Mouse (Mus musculus) embryonic facial prominence, embryonic 13.5 days (tissue): ENCODE data around the gene Fam208b. TPM values are rescaled to one million over a fixed set of nuclear protein-coding genes. Genes with fewer than 3 reads are reported as not detected.
A peak's percentile ranks its signal among the peaks of the same experiment; 100 is the strongest.

Experiments
- ATAC-seq: fragments of 200-750 bp; cut with Nextera tagmentation; 2 replicates; pipeline ENCODE4 v1.8.0; 2017; ENCODE audit warnings: low read depth; ENCODE audit not compliant: insufficient number of reproducible peaks, insufficient read depth, low FRiP score, low TSS enrichment
- H3K27ac ChIP-seq: fragments of 300-500 bp; sonication (generic); 2 replicates; pipeline ENCODE4 v1.5.1; 2015; ENCODE audit warnings: moderate library complexity, mild to moderate bottlenecking, inconsistent platforms
- H3K27me3 ChIP-seq: fragments of 300-500 bp; sonication (generic); 2 replicates; pipeline ENCODE4 v1.6.1; 2015; ENCODE audit warnings: mild to moderate bottlenecking, inconsistent platforms
- H3K36me3 ChIP-seq: fragments of 300-500 bp; sonication (generic); 2 replicates; pipeline ENCODE4 v1.6.1; 2015; ENCODE audit warnings: mild to moderate bottlenecking, inconsistent platforms
- H3K4me1 ChIP-seq: fragments of 300-500 bp; sonication (generic); 2 replicates; pipeline ENCODE4 v1.6.1; 2015; ENCODE audit warnings: inconsistent platforms
- H3K4me2 ChIP-seq: fragments of 300-500 bp; sonication (generic); 2 replicates; pipeline ENCODE4 v1.6.1; 2015; ENCODE audit warnings: moderate library complexity, mild to moderate bottlenecking, inconsistent platforms
- H3K4me3 ChIP-seq: fragments of 300-500 bp; sonication (generic); 2 replicates; pipeline ENCODE4 v1.5.1; 2015; ENCODE audit warnings: mild to moderate bottlenecking, inconsistent platforms
- H3K9ac ChIP-seq: fragments of 300-500 bp; sonication (generic); 2 replicates; pipeline ENCODE4 v1.6.1; 2015; ENCODE audit warnings: mild to moderate bottlenecking, inconsistent platforms
- H3K9me3 ChIP-seq: fragments of 300-500 bp; sonication (generic); 2 replicates; pipeline ENCODE4 v1.6.1; 2016; ENCODE audit warnings: inconsistent platforms
- WGBS: fragments of 180-500 bp; shearing (Covaris S2); methylation state at CpG from one replicate; pipeline ENCODE4 v1.1.7; 2015; ENCODE audit warnings: mixed read lengths; 5-methylcytosine and 5-hydroxymethylcytosine counted together
- polyA plus RNA-seq: library from polyadenylated mRNA; unstranded; fragments of >200 nt; fragmentation: Nextera tagmentation; extraction: Ambion mirVana; gene quantifications from 2 replicates; pipeline ENCODE4 v1.2.1, GENCODE M21; 2015

Gene Fam208b
- polyA plus RNA-seq, 1 experiment from 2014 or later, result 23.4 TPM

DNA sequence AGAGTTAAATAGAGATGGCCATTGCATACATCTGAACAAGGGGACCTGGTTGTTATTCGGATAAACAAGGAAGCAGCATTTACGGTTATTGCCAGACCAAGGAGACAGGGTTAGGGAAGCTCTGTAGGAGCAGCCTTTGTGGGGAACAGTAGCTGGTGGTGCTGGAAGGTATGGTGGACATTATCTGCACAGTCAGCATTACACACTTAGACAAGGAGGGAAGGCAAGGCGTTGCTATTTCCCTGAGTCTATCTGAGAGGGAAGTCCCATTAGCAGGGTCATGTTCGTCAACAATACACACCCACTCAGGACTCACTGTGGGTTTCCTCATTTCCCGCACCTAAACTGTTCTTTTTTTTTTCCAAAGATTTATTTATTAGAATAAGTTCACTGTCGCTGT, 63.1 kb downstream of the Fam208b start:
- no peaks in the 10 kb centered on the region for H3K9me3 ChIP-seq
- no peak overlapping the region for H3K4me3 ChIP-seq
- H3K27me3 ChIP-seq, result no peaks in the 10 kb centered on the region
- no peak overlapping the region for H3K4me2 ChIP-seq
- H3K27ac ChIP-seq, result no peak overlapping the region
- ATAC-seq, result no peak
- WGBS, result 91% methylated on average over 6 of the region's 6 CpGs
- H3K36me3 ChIP-seq, result peaks cover 27% of the 10 kb centered on the region
- H3K9ac ChIP-seq, result no peak overlapping the region
- H3K4me1 ChIP-seq, result 0 out of 2 replicates have a peak, but pooled peaks cover 8% of the 10 kb centered on the region

DNA sequence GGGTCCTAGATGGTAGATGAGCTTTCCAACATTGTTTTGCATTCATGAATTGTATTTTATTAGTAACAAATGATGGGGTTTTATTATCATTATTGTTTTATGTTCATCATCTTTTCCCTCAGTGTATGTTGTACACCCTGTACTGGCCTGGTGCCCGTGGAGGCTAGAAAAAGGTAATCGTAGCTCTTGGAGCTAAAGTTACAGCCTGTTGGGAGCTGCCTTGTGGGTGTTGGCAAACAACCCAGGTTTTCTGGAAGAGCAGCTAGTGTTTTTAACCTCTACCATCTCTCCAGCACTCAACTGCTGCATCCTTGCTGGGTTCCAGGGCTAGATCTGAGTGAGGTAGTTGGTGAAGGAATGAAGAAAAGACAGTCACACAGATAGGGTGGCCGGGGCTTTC, 63.5 kb downstream of the Fam208b start:
- WGBS, result 70% methylated on average over 3 of the region's 3 CpGs
- H3K27ac ChIP-seq, result no peak overlapping the region
- no peak for ATAC-seq
- H3K4me1 ChIP-seq, result 0 out of 2 replicates have a peak, but pooled peaks cover 8% of the 10 kb centered on the region
- H3K9me3 ChIP-seq, result no peaks in the 10 kb centered on the region
- no peaks in the 10 kb centered on the region for H3K27me3 ChIP-seq
- H3K4me3 ChIP-seq, result no peak overlapping the region
- H3K9ac ChIP-seq, result no peak overlapping the region
- H3K36me3 ChIP-seq, result peaks cover 22% of the 10 kb centered on the region
- H3K4me2 ChIP-seq, result no peak overlapping the region

DNA sequence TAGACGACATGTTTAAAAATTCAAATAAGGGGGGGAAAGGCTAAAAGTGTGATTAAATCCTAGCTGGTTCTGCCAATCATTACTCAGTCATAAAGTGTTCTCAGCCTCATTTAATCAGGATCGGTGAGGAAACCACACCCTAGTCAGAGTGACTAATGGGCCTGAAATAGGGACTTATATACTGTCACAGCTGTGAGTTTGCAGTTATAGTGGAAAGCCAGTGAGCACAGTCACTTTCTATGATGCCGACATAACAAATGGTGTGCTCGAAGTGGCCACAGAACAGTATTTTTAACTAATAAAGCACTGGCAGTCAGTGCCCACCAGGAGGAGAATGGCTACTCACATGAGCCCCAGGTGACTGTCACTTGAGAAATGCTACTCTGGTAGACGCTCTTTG, 66.0 kb downstream of the Fam208b start:
- Histone ChIP-seq H3K27ac (no peak overlapping the region), H3K4me1 (peaks cover 25% of the 10 kb centered on the region), H3K9me3 (no peaks in the 10 kb centered on the region), H3K4me3 (no peak overlapping the region), H3K4me2 (no peak overlapping the region), H3K27me3 (no peaks in the 10 kb centered on the region), H3K9ac (no peak overlapping the region), H3K36me3 (peaks cover 11% of the 10 kb centered on the region)
- WGBS, result 80% methylated on average over 5 of the region's 5 CpGs
- ATAC-seq, result no peak

DNA sequence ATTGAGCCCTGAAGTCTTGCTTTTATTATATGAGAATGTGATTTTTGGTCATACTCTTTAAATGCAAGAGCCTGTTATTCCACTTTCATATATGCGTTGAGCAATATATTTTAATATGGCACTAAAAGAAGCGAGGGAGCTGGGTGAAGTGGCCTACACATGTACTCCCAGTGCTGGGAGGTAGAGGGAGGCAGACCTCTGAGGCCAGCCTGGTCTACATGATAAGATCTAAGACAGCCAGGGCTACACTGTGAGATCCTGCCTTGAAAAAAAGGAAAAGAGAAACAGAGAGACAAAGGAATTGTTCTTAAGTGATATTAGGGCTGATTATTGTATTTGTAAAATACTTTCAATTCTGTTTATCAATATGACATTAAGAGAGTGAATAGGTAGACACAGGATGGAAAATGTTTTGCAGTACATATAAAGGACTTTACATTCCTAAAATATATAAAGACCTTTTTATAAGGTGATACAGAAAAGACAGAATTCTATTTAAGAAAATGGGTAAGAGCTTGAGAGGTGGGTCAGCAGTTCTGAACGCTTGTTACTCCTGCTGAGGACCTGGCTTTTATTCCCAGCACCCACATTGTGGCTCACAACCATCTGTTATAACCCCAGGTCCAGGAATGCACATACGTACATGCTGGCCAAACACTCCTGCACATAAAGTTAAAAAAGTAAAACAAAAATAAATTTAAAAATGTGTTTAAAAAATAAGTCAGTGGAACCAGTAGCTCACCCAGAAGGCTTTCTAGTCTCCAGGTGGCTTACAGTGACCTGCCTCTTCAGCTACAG, 66.6 kb downstream of the Fam208b start:
- H3K27ac ChIP-seq, result no peak overlapping the region
- H3K4me3 ChIP-seq, result no peak overlapping the region
- WGBS, result 93% methylated on average over 4 of the region's 4 CpGs
- no peak for ATAC-seq
- peaks cover 9% of the 10 kb centered on the region for H3K36me3 ChIP-seq
- H3K4me2 ChIP-seq, result no peak overlapping the region
- H3K9ac ChIP-seq, result no peak overlapping the region
- H3K9me3 ChIP-seq, result no peaks in the 10 kb centered on the region
- H3K4me1 ChIP-seq, result peaks cover 28% of the 10 kb centered on the region
- H3K27me3 ChIP-seq, result no peaks in the 10 kb centered on the region

DNA sequence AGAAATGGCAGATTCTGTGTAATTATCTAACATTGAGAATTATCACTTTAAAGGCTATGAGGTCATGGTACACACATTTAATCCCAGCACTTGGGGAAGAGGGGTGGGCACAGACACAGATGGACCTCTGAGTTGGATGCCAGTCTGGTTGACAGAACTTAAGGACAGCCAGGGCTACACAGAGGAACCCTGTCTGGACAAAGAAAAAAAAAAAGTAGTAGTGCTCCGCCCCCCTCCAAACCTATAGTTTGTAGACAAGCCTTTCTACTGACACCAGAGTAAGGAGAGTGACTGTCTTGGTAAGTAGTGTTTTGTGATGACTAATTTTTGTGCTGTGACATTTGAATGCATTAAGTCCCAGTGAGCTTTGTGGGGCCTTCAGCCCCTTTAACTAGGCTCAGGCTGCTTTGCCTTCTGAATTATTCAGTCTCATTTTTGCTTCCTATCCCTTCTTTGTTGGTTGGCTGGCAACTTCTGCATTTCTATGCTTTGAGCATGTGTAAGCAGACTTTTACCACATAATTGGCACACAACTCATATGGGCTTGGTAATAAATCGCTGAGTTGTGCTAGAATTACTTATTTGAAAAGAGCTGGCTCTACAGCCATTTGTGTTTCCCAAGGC, 69.6 kb downstream of the Fam208b start:
- Histone ChIP-seq H3K4me1 (peaks cover 27% of the 10 kb centered on the region), H3K4me2 (peak overlapping the region; percentile 34), H3K9ac (no peak overlapping the region), H3K4me3 (0 out of 2 replicates have a peak overlapping the region, but pooled peaks have one; percentile 4), H3K27ac (no peak overlapping the region), H3K36me3 (no peaks in the 10 kb centered on the region), H3K27me3 (no peaks in the 10 kb centered on the region), H3K9me3 (0 out of 2 replicates have a peak, but pooled peaks cover 3% of the 10 kb centered on the region)
- 80% methylated on average over 2 of the region's 2 CpGs for WGBS
- ATAC-seq, result no peak

DNA sequence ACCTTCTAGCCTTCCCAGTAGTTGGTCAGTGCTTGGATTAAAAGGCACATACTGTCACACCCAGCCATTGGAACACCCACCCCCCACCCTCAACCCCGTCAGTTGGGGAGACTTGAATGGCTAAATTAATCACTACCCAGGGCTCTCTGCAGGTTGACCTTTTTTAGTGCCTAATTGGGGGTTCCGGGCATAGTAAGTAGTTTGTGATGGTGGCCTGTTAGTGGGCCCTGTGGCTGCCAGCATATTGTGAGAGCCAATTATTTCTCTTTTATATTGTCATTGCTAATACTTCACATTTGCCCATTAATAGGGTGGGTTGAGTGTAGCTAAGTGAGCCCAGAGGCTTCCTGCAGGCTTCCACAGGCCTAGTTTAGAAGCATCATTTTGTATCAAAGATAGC, 70.7 kb downstream of the Fam208b start:
- ATAC-seq, result no peak
- Histone ChIP-seq H3K27ac (no peak overlapping the region), H3K27me3 (no peaks in the 10 kb centered on the region), H3K36me3 (no peaks in the 10 kb centered on the region), H3K4me2 (peak overlapping the region; percentile 69), H3K9me3 (0 out of 2 replicates have a peak, but pooled peaks cover 3% of the 10 kb centered on the region), H3K4me3 (peak overlapping the region; percentile 97), H3K4me1 (peaks cover 24% of the 10 kb centered on the region), H3K9ac (no peak overlapping the region)
- 39% methylated on average over 2 of the region's 2 CpGs for WGBS

- Histone ChIP-seq H3K9ac (peak overlapping the region; percentile 98), H3K4me1 (peaks cover 24% of the 10 kb centered on the region), H3K27me3 (no peaks in the 10 kb centered on the region), H3K36me3 (no peaks in the 10 kb centered on the region), H3K27ac (peak overlapping the region; percentile 99), H3K4me3 (peak overlapping the region; percentile 97), H3K9me3 (0 out of 2 replicates have a peak, but pooled peaks cover 3% of the 10 kb centered on the region), H3K4me2 (peak overlapping the region; percentile 69)
- ATAC-seq, result no peak
- 3% methylated on average over 15 of the region's 15 CpGs for WGBS
Observed at GRCm38 (mm10) chr13:3538969-3539562, 71.8 kb downstream of the Fam208b start.

- Histone ChIP-seq H3K27ac (peak overlapping the region; percentile 99), H3K4me2 (peak overlapping the region; percentile 69), H3K9ac (peak overlapping the region; percentile 98), H3K4me1 (peaks cover 24% of the 10 kb centered on the region), H3K4me3 (peak overlapping the region; percentile 97), H3K36me3 (no peaks in the 10 kb centered on the region), H3K9me3 (0 out of 2 replicates have a peak, but pooled peaks cover 3% of the 10 kb centered on the region), H3K27me3 (no peaks in the 10 kb centered on the region)
- WGBS, result under 1% methylated on average over 59 of the region's 59 CpGs
- peak; percentile 52 for ATAC-seq
Observed at GRCm38 (mm10) chr13:3538223-3538968, 72.5 kb downstream of the Fam208b start.

DNA sequence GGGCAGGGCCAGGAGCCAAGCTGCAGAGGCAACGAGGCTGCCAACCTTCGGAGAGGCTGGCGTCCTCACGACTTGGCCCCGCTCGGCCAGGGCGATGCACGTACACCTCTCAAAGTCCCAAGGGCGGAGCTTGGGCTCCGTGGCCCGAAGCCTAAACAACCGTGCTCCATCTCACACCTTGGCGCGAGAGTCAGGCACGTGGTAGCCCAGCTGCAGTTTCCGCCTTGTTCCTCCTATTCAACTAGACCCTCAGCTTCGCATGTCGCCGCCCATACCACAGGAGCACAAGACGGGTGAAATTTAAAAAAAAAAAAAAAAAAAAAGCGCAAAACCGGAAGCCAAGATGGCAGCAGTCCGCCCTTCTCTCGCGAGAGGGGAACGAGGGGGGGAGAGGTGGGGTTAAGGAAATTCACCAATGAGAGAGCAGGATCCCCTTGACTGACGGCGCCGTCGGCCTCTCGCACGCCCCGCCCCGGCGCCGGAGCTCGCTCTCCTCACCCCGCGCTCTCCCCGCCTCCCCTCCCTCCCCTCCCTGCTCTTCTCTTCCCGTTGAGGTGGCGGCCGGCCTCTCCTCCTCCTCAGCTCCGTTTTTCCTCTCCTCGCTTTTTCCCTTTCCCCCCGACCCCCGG, 73.2 kb downstream of the Fam208b start, which contains the start of gene Gdi2:
Gene Gdi2, plus strand, starts transcription at position 470 of the 629 bp plus-strand sequence.
- Histone ChIP-seq H3K9ac (peak within 1 kb of the TSS; percentile 98), H3K4me2 (peak within 1 kb of the TSS; percentile 76), H3K36me3 (no peaks in the 10 kb centered on the region), H3K27ac (peak within 1 kb of the TSS; percentile 99), H3K4me1 (peaks cover 24% of the 10 kb centered on the region), H3K27me3 (no peaks in the 10 kb centered on the region), H3K4me3 (peak within 1 kb of the TSS; percentile 97), H3K9me3 (0 out of 2 replicates have a peak, but pooled peaks cover 3% of the 10 kb centered on the region)
- peak; percentile 96 for ATAC-seq
- under 1% methylated on average over 47 of the region's 47 CpGs for WGBS

DNA sequence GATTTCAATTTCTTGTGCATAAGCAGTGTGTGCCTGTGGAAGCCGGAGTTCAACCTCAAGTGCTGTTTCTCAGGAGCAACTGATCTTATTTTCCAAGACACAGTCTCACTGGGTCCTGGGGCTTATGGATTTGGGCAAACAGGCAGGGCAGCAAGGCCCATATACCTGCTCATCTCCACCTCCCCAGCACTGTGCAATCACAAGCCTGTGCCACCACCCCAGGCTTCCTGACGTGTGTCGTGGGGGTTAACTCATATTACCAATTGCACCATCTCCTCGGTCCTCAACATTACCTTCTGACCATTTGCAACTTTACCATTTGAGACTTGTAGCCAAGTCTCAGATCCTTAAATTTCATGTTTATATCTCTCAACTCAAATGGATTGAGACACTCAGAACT, 76.8 kb downstream of the Fam208b start:
- WGBS, result 91% methylated on average over 4 of the region's 4 CpGs
- no peak overlapping the region for H3K4me2 ChIP-seq

More for the DNA sequence above, 76.8 kb downstream of the Fam208b start:
- H3K27ac ChIP-seq, result no peak overlapping the region
- peaks cover 3% of the 10 kb centered on the region; the same call in 1 of the 2 replicates for H3K9me3 ChIP-seq
- H3K4me3 ChIP-seq, result no peak overlapping the region
- peaks cover 4% of the 10 kb centered on the region; the same call in 1 of the 2 replicates for H3K4me1 ChIP-seq
- no peaks in the 10 kb centered on the region for H3K36me3 ChIP-seq
- no peak overlapping the region for H3K9ac ChIP-seq
- no peak for ATAC-seq
- no peaks in the 10 kb centered on the region for H3K27me3 ChIP-seq
